Mouse (Mus musculus) adrenal gland, adult 2 months (tissue): ENCODE measurements at regions not wholly inside any gene's neighbourhood (a gene's known extent, or its start where the extent isn't known, plus 50 kb on each side); places are given as distances from the start of the nearest gene placed in this dataset.
A peak's percentile ranks its signal among the peaks of the same experiment; 100 is the strongest.

ENCODE experiments used
- DNase-seq: peaks from one replicate; pipeline ENCODE4 v3.0.0; 2021

DNA sequence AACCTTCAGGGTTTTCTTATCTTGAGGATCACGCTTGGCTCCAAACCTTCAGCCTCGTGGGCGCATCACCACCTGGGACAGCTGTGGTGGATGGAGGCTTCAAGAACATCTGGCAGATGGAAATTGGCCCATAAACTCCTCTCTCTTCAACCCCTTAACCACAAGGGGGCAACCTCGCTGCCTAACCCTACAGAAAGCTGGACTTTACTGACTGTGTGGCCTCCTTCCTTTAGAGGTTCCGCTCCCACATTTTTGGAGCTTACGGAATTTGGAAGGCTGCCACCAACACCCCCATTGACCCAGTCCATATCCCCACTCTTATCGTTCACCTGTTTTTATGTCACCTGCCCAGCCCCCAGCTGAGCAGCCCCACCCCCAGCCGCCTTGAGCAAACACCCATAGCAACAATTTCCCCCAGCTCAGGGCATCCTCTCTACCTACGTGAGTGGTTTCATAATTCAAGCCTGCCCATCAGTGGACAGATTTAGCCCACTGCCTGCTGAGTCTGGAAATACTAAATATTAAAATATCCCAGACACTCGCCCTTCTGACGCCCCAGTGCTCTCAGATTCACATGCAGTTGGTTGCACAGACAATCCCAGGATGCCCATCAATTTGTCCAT lies 167.0 kb upstream of the Slc22a22 start:
- DNase-seq, result peak; percentile 42

DNA sequence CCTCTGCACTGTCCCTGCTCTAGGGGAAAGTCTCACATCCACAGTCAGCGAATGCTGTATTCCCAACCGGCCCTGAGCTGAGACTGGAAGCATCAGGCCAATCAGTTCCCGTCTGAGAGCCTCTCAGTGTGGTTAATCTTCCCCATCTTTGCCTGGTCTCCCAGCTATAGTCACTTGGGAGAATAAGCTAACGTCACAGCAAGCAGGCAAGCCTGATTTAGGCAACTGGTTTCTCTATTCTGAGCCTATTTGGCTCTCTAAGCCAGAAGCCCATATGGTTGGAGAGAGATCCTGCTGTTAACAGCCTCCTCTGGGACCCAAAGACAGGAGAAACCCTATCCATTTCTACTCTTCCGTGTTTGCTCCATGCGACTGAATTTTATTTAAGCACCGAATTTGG lies 161.7 kb upstream of the Slc22a22 start:
- DNase-seq, result no peak

DNA sequence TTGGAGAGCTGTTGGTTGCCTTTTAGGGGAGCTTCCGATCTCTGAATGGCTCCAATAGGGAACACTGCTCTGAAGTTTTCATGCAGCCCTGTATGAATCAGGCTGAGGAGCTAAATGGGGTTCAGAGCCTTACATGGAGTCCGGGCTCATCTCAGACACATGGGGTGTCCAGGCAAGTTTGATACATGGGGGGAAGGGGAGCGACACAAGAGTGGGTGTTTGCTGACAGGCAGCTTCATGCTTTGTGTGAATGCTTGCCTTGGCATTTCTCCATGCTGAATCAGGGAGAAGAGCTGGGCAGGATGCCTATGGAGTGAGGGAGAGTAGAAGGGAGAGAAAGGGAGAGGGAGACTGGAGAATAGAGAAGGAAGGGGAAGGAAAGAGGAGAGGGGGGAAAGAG lies 155.6 kb upstream of the Slc22a22 start:
- no peak for DNase-seq

DNA sequence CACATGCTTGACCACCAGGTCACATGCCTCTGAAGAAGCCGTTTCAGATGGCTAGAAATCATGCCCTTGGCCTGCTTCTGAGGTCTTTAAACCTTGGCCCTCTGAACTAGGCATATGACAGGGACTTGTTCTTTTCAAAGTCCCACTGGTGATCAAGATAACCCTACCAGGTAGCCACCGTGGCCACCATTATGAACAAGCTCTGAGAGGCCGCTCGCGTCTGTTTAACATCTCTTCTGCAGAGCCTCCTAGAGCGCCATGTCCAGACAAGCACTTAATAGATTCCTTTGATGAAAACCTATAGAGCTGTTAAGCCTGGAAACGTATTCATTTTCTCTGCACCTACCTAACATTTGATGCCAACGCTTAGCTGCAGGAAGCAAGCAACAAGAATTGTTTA lies 155.1 kb upstream of the Slc22a22 start:
- DNase-seq, result no peak

DNA sequence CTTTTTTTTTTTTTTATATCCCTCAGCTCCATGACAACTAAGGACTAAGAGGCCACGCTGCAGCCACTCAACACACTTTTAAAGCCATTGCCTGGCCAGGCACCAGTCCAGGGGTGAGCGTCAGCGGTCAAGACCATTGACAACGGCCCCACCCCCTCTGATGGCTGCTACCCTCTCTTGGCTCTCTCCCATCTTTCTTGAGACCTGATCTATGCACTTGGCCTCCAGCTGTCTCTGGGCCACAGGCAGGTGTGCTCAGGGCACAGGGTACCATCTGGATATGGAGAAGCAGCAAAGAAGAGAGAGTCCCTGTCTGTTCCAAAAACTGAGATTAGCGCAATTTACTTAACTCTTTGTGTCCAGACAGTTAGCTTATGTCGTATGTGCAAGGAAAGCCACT lies 141.0 kb upstream of the Slc22a22 start:
- DNase-seq, result no peak

DNA sequence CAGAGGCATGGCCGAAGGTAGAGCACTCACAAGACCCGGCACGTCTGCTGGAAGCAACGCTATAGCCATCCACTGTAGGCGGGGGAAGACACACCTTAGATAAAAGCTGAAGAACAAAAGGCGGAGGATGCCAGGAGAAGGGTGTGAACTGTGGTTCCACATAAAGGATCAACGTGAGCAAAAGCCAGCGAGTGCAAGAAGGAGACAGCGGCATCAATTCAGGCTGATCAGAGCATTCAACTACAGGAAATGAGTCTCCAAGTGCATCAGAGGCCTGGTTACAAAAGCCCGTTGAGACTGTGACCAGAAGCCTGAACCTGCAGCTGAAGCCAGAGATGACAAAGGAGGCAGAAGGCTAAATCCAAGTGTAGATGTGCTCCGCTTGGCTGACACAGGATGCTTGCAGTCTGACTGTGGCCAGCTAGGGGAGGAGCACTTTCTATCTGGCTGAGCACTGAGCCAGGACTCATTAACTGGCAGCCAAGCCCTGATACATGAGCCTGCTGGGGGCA lies 139.5 kb upstream of the Slc22a22 start:
- no peak for DNase-seq

DNA sequence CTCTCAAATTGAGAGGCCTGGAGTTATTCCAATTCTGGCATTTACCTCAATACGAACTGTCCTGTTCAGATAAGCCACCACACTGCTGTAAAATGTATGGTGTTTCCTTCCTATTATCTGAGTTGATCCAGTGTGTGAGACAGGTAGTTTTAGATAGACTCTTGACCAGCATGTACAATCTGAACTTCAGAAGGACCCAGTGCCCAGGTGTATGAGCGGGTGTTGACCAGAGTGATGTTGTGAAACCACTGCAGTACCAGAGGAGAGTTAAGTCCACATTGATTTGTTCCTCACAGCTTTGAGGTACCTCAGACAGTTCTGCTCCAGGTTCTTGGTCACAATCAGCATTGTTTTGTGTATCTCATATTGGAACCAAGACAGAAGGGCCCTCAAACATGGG lies 132.6 kb upstream of the Slc22a22 start:
- DNase-seq, result no peak

DNA sequence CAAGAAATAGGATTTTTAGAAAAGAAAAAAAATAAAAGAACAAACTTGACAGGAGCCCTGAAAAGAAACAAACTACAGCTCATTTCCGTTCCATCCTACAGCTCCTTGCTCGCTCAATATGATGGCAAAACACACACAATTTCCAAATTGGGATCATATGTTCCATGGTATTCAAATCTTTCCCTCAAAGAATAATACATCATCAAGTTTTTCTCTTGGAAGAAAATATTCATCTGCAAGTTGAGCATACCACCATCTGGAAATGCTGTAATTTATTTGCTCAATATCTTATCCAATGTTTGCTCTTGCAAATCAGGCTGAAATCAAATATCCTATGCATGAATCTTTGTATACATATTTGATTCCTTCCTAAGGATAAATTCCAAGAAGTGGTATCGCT lies 131.1 kb upstream of the Slc22a22 start:
- no peak for DNase-seq

DNA sequence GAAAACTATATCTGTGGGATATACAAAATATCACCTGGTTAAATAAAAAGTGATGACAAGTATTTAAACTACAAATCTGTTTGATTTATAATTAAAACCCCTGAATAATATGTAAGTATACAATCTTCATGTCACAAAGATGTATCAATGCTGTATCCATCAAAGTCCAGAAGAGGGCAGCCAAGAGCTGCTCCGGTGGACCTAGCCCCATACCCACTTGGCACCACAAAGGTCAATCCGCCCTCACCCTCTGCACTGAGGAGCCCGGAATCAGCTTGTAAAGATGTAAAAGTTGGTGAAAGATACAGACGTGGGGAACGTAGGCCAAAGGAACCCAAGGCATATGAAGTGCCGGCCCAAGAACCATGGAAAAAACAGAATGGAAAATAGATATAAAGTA lies 123.1 kb upstream of the Slc22a22 start:
- peak; percentile 42 for DNase-seq

DNA sequence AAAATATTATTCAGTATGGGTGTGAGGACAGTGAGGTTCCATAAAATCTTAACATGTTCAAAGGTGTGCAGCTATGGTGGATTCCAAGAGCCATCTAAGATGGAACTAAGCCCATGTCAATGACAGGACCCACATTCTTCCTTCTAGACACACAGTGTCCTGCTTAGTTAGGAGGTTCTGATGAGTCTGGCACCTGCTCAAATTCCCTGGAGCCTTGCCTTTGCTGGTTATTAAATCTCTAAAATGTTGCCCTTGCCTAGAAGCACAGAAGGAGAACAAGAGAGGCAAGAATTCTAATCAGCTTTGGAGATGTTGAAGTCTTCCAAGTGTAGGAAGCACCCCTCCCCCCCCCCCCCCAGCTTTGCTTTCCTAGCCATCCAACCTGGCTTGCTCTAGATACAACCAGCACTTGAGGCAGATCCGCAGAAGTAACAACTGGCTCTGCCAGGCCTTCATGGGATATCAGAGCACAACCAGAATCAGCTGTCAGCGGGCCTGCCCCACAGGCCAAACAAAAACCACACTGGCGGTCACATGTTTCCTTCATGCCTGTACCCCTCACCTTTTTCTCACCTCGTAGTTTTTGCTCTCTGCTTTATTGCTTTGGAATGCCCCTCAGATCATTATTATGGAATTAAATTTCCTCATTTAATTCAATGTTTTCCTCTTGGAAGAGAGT lies 116.0 kb upstream of the Slc22a22 start:
- no peak for DNase-seq

DNA sequence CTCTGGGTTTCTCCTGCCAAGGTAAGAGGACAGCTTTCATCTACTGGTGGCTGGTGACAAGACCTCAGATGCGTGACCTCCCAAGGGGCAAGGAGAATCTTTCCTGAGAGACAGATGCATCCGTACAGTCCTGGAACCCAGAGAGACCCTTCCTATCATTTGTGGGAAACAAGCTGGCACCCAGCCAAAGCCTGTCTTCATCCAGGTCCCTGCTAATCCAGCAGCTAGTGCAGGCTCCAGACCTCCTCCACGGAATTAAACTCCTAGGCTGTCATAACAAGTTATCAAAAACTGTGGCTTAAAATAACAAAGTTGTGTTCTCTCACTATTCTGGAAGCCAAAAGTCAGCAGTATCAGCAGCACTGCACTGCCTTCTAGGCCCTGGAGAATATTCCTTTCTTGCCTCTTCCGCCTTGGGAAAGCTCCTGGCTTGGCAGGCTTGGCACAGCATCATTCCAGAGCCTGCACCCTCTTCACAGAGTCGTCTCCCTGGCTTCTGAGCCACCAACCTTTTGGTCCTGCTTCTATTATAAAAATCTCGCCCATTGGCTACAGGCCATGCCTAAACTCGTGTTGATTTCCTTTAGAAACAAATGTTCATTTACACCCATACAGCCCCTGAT lies 113.3 kb upstream of the Slc22a22 start:
- DNase-seq, result no peak

DNA sequence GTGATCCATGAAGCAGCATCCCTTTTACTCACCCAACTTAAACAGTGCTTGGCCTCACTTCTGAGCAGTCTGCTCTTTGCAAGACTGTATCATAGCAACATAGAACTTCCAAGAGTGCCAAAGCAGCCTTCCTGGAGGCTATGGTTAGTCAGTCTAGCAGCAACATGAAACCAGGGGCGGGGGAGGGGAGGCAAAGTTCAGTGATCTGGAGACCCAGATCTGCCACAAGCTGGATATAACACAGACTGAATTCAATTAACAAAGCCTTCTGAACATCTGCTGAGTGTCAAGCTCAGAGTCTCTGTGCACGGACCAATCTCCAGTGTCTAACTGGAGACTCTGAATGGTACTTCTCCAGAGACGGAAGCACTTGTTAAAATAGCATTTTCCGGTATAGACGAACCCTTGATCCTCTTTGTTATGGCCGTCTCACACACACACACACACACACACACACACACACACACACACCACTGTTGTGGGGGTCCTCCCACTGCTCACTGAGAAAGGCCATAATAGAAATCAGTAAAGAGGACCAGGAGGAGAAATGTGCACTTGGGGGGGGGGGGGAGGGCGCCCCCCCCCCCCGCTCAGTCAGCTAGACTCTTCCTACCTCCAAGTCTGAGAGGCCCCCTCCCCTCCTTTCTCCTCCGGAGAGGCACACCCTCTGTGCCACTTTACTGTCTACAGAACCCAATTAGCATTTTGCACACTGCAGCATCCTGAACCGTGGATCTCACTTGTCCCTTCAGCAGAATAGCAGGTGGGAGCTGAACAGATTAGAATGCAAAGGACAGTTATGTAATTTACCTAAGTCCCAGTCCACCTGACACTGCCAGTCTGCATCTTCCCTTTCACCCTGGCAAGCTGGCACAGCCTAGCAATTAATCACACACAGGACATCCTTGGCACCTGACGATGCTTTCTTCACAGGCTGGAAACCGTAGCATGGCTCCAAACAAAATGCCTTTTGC lies 112.3 kb upstream of the Slc22a22 start:
- DNase-seq, result no peak

DNA sequence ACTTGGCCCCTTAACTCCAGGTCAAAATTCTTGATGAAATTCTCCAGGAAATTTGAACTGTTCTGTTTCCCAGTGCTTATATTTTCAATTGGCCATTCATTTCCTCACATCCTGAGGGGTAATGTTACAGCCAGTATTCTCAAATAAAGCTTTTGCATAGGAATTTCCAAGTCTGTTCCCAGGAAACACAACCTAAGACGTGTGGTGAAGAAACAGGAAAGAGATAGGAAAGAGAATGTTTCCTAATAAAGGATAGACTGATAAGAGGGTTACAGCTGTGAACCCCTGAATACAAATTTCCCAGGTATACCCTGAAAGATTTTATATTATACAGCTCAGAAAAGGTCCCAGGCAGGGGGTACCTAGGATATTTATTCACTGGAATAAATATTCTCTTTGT lies 108.0 kb upstream of the Slc22a22 start:
- no peak for DNase-seq

DNA sequence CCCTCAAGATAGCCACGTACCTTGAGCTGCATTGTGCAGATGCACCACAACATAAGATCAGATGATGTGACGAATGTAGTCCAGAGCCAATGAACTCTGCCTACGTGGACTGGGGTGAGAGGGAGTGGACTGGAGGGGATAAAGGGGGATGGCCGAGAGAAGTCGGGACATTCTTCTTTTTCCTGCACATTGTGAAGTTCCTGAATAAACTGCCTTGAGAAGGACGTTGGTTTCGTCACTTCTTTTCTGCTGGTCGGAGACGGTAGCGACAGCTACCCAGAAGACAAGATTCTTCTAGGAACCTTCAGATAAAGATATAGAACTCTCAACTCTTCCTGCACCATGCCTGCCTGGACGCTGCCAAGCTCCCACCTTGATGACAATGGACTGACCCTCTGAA lies 107.1 kb upstream of the Slc22a22 start:
- DNase-seq, result no peak

DNA sequence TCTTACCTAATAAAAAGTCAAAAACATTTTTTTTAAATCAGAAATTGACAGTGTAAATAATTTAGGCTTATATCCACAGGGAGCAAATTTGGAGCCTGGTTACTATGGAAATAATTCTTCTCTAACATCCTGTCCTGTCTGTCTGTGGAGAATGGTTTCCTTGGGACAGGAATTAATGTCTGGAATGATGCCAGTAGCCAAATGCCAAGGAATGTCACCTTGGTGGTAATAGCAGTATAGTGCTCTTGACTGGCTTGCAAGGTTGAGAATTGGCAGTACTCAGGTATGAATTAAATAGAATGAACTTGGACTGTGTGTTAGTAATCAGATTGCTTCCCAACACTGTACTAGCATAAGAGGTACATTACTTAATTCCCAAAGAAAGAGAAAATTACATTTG lies 103.8 kb upstream of the Slc22a22 start:
- DNase-seq, result no peak

DNA sequence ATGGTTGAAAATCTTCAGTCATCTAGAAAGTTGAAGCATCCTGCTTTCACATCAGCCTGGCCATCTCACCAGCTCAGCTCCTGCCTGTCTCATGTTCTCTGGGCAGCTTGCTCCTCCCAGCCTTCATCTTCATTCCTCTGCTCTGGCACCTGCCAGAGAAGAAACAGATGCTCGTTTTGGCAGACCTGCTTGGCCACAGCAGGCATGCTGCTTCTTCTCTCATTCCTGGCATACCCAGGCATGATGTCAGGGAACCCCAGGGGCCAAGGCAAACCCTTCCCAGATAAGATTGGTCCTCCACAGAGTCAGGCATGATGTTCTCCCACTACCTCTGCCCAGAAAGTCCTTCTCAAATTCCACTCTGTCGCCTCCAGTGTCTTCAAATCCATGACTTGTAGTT lies 101.4 kb upstream of the Slc22a22 start:
- DNase-seq, result no peak

DNA sequence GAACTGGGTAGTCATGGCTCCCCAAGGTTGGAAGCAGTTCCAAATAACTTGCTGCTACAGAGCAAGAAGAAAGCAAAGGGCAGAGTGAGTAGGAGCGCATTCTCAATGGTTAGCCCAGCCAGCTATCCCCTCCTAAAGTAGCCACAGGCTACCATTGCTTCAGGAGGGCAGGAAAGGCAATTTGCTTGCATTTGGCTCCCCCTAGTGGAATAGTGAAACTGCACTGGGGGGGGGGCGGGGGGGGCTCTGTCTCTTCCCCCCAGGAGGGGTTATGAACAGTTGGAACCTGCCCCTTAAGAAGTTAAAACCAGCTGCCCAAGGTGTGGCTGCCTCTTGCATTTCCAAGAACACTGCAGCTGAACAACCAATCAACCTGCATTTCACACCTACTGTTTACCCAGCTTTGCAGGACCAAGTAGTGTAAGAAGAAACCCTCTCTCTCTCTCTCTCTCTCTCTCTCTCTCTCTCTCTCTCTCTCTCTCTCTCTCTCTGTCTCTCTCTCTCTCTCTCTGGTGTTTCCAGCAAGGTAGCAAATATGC lies 96.7 kb upstream of the Slc22a22 start:
- no peak for DNase-seq

DNA sequence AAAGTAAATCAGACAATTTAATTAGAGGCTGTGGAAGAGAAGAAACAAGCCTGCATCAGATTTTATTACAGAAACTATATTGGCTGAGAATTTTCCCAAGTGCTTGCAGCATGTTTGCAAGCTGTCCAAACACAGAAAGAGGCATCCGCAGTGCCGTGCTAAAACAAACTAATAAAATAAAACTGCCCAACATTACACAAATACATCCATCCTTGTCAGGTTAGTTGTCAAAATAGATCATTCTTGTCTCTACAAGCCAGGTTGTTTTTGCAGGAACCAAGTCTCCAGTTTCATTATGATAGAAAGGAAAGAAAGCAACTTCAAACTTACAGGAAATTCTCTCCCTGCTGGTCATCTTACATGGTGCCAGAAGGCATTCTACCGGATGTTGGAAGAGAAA lies 95.0 kb upstream of the Slc22a22 start:
- DNase-seq, result no peak

DNA sequence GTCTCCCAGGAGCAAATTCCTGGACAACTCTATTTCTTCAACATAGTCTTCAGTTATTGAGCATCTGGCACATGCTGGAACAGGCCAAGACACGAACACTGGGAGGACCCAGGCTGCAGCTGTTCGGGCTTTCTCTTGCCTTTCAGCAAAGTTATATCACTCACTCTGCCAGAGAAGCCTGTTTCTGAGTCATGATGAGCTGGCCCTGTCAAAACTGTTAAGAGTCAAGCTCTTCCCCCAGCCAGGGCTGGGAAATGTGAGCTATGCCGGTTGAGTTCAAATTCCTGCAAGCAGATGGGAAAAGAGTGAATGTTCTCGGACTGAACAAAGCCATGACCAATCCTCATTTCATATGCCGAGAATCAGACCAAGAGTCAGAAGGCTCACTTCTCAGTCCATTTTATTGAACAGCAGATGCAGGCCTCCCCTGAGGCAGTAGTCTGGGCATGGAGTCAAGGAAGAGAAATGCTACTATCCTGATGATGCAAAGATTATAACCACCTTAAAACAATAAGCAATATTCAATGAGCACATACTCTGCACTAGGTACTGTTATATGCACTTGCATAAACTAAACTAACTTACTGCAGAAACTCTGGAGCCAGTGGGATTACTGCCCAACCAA lies 90.7 kb upstream of the Slc22a22 start:
- peak; percentile 35 for DNase-seq

DNA sequence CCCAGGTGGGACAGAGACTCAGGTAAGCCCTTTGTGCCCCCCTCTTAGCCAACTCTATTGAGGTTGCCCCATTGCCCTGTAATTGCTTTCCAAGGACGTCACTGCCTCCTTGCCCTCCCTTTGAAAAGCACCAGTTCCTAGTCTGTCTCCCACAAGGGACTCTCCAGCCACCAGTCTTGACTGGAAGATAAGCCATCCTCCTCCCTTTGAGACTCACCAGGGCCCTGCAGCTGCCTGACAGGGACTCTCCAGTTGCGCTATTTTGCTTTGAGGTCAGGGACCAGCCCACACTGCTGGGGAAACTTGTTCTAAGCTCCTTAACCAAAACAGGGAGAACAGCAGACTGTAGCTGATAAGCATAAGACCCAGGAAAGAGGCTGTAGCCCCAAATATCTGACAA lies 69.7 kb upstream of the Slc22a22 start:
- no peak for DNase-seq

DNA sequence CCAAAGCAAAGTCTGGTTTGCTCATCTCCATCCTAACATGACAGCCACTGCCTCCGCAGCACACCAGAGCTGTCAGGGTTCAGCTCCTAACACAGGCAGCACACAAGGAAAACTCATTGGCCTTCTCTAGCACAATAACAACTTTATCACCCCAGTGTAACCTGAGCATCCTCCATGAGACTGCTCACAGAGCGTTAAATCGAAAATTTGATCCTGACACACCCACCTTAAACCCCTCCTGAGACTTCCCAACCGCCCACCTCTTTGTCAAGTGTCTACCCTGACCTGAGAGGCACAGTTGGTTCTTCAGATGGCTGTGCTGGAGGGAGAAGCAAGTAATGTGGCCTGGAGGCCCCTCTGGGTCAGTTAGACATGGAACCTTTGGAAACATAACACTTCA lies 67.7 kb upstream of the Slc22a22 start:
- no peak for DNase-seq

DNA sequence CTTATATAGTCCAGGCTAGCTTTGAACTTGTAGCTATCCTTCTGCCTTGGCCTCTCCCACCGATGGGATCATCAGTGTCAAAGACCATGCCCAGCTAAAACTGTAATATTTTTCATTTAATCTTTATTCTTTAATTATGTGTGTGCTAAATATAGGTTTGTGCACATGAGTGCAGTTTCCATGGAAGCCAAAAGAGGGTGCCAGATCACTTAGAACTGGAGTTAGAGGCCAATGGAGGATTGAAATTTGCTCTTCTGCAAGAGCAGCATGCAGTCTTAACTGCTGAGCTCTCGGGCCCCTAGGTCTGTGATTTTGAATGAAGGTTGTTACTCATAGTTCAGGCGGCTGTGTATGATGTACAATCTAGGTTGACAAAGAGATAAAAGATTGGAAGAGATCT lies 66.6 kb upstream of the Slc22a22 start:
- no peak for DNase-seq
